Comparison of ENCODE assay signal across 7 mouse cellular contexts in the genomic region with DNA sequence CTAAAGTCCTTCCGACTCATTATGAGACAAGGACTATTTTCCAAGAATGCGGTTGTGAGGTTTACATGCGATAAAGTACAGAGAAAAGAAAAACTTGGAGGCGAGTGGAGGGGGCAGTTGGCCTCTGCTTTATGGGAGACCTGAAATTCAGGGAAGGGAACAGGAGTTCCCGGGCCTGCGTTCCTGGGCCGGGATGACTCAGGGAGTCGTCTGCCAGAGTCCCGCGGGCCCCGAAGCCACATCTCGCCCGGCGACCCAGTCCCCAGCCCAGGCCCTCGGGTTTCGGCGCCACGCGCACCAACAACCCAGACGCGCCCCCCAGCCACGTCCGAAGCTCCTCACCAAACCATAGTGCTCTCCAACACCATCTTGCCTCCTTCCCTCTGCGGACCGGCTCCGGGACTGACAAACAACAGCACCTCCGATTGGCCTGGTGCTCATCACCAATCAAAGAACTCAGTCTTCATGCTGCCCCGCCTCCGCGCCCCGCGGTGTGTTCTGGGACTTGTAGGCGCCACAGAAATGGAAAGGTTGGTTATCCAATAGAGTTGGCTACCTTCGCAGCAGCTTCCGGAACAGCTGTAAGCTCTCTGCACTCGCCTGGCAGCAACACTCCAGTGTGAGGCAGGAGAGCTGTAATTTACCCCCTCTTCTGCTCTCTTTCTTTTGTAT. TPM values are rescaled to one million over a fixed set of nuclear protein-coding genes. Genes with fewer than 3 reads are reported as not detected.
DNase-seq lines count a peak whose midpoint lies in the region; ATAC-seq lines count a peak whose summit lies in the region.

A gene (minus strand): TSS at position 449 of the 672 bp plus-strand sequence.

- peak within 1 kb of the TSS; percentile 65 for H3K9ac ChIP-seq in embryonic facial prominence, embryonic 11.5 days (replicated peaks; ENCODE audit: low read length)
- peak within 1 kb of the TSS; percentile 83 for H3K9ac ChIP-seq in midbrain, embryonic 13.5 days (replicated peaks)

- peak within 1 kb of the TSS; percentile 63 for H3K4me3 ChIP-seq in embryonic facial prominence, embryonic 11.5 days (ENCODE audit: low read depth, low read length)
- H3K4me3 ChIP-seq in limb, embryonic 10.5 days: peak within 1 kb of the TSS; percentile 85
- H3K4me3 ChIP-seq in midbrain, embryonic 13.5 days (replicated peaks): peak within 1 kb of the TSS; percentile 78

- no peaks in the 10 kb centered on the region for H3K27me3 ChIP-seq in embryonic facial prominence, embryonic 11.5 days (ENCODE audit: control insufficient read depth, insufficient read depth, low read length)
- no peaks in the 10 kb centered on the region for H3K27me3 ChIP-seq in limb, embryonic 10.5 days (ENCODE audit: low read depth, poor library complexity, severe bottlenecking)
- H3K27me3 ChIP-seq in midbrain, embryonic 13.5 days: no peaks in the 10 kb centered on the region

- no peaks in the 10 kb centered on the region for H3K4me1 ChIP-seq in embryonic facial prominence, embryonic 11.5 days (ENCODE audit: control insufficient read depth, insufficient read depth, low read length)
- H3K4me1 ChIP-seq in limb, embryonic 10.5 days: peaks cover 11% of the 10 kb centered on the region
- peaks cover 11% of the 10 kb centered on the region for H3K4me1 ChIP-seq in midbrain, embryonic 13.5 days (replicated peaks)

- H3K36me3 ChIP-seq in embryonic facial prominence, embryonic 11.5 days (replicated peaks; ENCODE audit: control insufficient read depth, insufficient read depth, low read depth, low read length): no peaks in the 10 kb centered on the region
- H3K36me3 ChIP-seq in limb, embryonic 10.5 days: peaks cover 31% of the 10 kb centered on the region
- peaks cover 13% of the 10 kb centered on the region for H3K36me3 ChIP-seq in midbrain, embryonic 13.5 days

- peak within 1 kb of the TSS; percentile 43 for H3K4me2 ChIP-seq in embryonic facial prominence, embryonic 11.5 days (ENCODE audit: low read depth, low read length)
- H3K4me2 ChIP-seq in midbrain, embryonic 13.5 days (replicated peaks): peak within 1 kb of the TSS; percentile 78

- under 1% methylated on average over 36 of the region's 36 CpGs for WGBS in embryonic facial prominence, embryonic 11.5 days
- WGBS in limb, embryonic 10.5 days: under 1% methylated on average over 36 of the region's 36 CpGs
- under 1% methylated on average over 36 of the region's 36 CpGs for WGBS in midbrain, embryonic 13.5 days

- peak; percentile 96 for ATAC-seq in embryonic facial prominence, embryonic 11.5 days (replicated peaks; ENCODE audit: insufficient number of reproducible peaks, low FRiP score, low TSS enrichment, low read depth)
- peak; percentile 93 for ATAC-seq in granulocyte monocyte progenitor cell, adult 5-6 weeks (replicated peaks; ENCODE audit: poor library complexity, severe bottlenecking)
- ATAC-seq in midbrain, embryonic 13.5 days: peak; percentile 100

- peak; percentile 99 for DNase-seq in adrenal gland, postnatal 14 days
- peak; percentile 98 for DNase-seq in embryonic facial prominence, embryonic 11.5 days (ENCODE audit: low spot score)
- DNase-seq in kidney, adult 11 months: peak; percentile 98
- DNase-seq in limb, embryonic 10.5 days (ENCODE audit: low spot score): peak; percentile 99
- DNase-seq in spleen, adult 12 weeks (ENCODE audit: low spot score): peak; percentile 99

- no peak within 1 kb of the TSS for H3K27ac ChIP-seq in embryonic facial prominence, embryonic 11.5 days (replicated peaks; ENCODE audit: low read depth, low read length)
- H3K27ac ChIP-seq in limb, embryonic 10.5 days: peak within 1 kb of the TSS; percentile 88
- H3K27ac ChIP-seq in midbrain, embryonic 13.5 days: peak within 1 kb of the TSS; percentile 61

- no peaks in the 10 kb centered on the region for H3K9me3 ChIP-seq in embryonic facial prominence, embryonic 11.5 days (replicated peaks; ENCODE audit: control insufficient read depth, low read length)
- H3K9me3 ChIP-seq in limb, embryonic 10.5 days (replicated peaks): no peaks in the 10 kb centered on the region
- no peaks in the 10 kb centered on the region for H3K9me3 ChIP-seq in midbrain, embryonic 13.5 days

RNA-seq across cellular contexts. Expression of the gene that starts here (rescaled TPM):
- 218 and 243 TPM in 2 replicates for total RNA-seq in adrenal gland, postnatal 14 days (2021)
- polyA plus RNA-seq in embryonic facial prominence, embryonic 11.5 days (2014; fragmentation: Nextera tagmentation; extraction: Ambion mirVana): 311 and 325 TPM in 2 replicates
- total RNA-seq in granulocyte monocyte progenitor cell, adult 5-6 weeks (2014; fragmentation: Nextera tagmentation): 112 and 128 TPM in 2 replicates
- 196 and 226 TPM in 2 replicates for total RNA-seq in granulocyte monocyte progenitor cell, adult 5-6 weeks (2017)
- polyA plus RNA-seq in limb, embryonic 10.5 days (2016; fragmentation: Nextera tagmentation; extraction: Ambion mirVana): 365 and 382 TPM in 2 replicates
- 293 and 295 TPM in 2 replicates for polyA plus RNA-seq in midbrain, embryonic 13.5 days (2015; fragmentation: Nextera tagmentation; extraction: Ambion mirVana)
